Mouse (Mus musculus) E14TG2a.4 (cell line): ENCODE measurements around the gene Grm1.
"Not testable (repeated sequence)": the region's sequence is repeated elsewhere in the genome, so short reads cannot be mapped to it uniquely, and the experiment has no call there.

ENCODE experiments used
- H3K27me3 ChIP-seq: 2 replicates; pipeline ENCODE4 v1.6.1; 2014; ENCODE audit warnings: low read length, control low read depth; ENCODE audit not compliant: insufficient read depth
- H3K36me3 ChIP-seq: 2 replicates; pipeline ENCODE4 v1.6.1; 2014; ENCODE audit warnings: low read length, control low read depth; ENCODE audit not compliant: insufficient read depth
- H3K4me1 ChIP-seq: replicated peaks from 2 replicates; pipeline ENCODE4 v1.6.1; 2014; ENCODE audit warnings: low read depth, low read length, control low read depth
- H3K4me3 ChIP-seq: replicated peaks from 2 replicates; pipeline ENCODE4 v1.5.1; 2014; ENCODE audit warnings: mild to moderate bottlenecking, low read length
- H3K9me3 ChIP-seq: 2 replicates; pipeline ENCODE4 v1.6.1; 2014; ENCODE audit warnings: low read length, control low read depth
- CTCF ChIP-seq: conservative IDR thresholded peaks from 2 replicates; pipeline ENCODE4 v1.5.1; 2014; ENCODE audit warnings: low read length
- NANOG ChIP-seq: IDR thresholded peaks from 2 replicates; pipeline ENCODE4 v1.6.1; 2014; ENCODE audit warnings: borderline replicate concordance, low read length, mixed read lengths
- POU5F1 ChIP-seq: IDR thresholded peaks from 2 replicates; pipeline ENCODE4 v1.6.1; 2014; ENCODE audit warnings: low read length, borderline replicate concordance

The Grm1 gene

DNA sequence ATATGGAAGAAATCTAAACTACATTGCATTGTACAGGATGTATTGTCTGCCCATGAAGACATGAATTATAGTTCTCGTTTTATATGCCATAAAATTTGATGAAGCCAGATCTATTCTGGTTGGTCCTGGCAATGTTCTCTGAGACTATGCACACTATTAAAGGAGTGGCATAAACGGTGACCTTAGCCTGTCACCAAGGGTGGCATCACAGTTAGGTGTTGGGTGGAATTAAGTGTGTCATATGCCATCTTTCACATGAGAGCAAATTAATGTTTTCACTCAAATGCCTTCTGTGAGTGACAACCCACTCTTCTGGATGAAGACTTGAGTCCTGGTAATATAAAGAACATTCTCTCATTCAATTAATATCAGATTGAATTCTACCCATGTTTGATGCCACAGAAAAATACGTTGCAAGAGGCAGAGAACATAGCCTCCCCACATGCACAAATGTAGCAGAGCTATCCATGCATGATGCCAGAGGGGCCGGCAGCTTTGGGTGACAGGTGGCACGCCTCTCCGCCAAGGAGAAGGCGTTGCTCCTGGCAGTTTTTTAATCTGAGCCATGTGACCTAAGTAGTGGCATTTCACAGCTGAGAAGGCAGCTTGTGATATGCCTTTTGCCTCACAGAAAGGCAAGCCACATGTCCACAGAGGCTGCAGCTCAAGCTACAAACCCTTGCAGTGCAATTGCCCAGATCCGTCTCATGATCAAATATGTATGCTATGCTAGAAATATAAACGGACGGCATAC, 20.7 kb downstream of the Grm1 start:
- TF ChIP-seq NANOG (no peak), POU5F1 (no peak), CTCF (no peak)
- Histone ChIP-seq H3K4me3 (no peak overlapping the region), H3K36me3 (no peaks in the 10 kb centered on the region), H3K9me3 (no peaks in the 10 kb centered on the region), H3K27me3 (no peaks in the 10 kb centered on the region), H3K4me1 (no peaks in the 10 kb centered on the region)

DNA sequence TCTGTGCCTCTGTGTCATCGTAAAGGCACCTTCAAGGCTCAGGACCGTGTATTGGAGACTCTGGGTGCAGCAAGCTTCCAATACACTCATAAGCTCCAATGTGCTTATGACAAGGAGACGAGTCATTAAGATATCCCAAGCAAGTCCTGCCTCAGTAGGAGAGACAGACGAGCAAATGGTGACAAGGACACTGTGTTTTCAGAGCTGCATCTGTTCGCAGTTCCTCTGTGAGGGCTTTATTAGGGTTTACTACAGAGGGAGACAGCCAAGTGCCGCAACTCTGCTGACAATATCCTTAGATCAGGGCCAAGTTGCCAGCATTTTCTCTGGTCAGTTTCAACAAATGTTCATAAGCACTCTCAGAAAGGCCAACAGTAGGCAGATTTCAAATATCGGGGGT, 32.8 kb downstream of the Grm1 start:
- TF ChIP-seq NANOG (no peak), CTCF (no peak), POU5F1 (no peak)
- no peak overlapping the region for H3K4me3 ChIP-seq
- H3K9me3 ChIP-seq, result 0 out of 2 replicates have a peak, but pooled peaks cover 4% of the 10 kb centered on the region
- H3K4me1 ChIP-seq, result no peaks in the 10 kb centered on the region
- no peaks in the 10 kb centered on the region for H3K36me3 ChIP-seq
- H3K27me3 ChIP-seq, result no peaks in the 10 kb centered on the region

DNA sequence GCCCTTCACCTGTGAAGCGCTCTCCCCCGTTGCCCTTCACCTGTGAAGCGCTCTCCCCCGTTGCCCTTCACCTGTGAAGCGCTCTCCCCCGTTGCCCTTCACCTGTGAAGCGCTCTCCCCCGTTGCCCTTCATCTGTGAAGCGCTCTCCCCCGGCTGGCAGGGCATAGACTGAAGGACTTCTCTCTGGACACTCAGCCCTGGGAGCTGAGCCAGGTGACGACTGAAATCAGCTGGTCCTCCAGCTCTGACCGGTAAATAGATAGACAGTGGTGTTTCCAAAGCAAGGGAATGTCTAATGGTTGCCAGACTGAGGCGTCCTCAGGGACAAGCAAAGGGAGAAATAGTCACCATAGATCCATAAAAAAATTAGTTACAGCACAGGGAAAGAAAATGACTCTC, 36.7 kb downstream of the Grm1 start:
- not testable (repeated sequence) for H3K27me3 ChIP-seq, H3K4me1 ChIP-seq, H3K9me3 ChIP-seq, H3K4me3 ChIP-seq, H3K36me3 ChIP-seq

DNA sequence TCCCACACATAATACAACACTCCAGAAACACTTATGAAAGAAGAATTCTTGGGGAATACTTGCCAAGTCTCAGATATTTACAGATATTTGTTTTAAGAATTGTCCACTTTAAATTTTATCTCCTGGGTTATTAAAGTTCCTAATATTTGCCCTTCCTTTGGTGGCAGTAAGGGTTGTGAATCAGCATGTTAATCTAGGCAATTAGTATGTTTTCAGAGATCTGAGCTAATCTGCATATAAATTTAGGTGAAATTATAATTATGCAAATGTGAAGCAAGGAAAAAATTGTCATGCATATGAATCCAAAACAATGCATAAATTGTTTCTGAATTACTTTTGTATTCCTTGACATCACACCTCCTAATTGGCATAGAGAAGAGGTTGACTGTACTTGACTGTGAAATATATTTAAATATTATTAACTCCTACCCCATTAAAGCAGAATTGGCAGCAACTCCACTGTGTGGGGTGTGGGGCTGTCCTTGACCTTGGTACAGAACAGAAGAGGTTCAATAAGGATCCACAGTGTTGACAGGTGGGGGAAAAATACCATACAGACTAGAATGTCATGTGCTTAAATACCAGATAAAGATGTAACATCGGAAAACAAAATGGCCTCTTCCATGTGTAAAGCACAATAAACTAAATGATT, 37.6 kb downstream of the Grm1 start:
- 0 out of 2 replicates have a peak, but pooled peaks cover 4% of the 10 kb centered on the region for H3K9me3 ChIP-seq
- H3K36me3 ChIP-seq, result no peaks in the 10 kb centered on the region
- TF ChIP-seq NANOG (no peak), CTCF (no peak), POU5F1 (no peak)

DNA sequence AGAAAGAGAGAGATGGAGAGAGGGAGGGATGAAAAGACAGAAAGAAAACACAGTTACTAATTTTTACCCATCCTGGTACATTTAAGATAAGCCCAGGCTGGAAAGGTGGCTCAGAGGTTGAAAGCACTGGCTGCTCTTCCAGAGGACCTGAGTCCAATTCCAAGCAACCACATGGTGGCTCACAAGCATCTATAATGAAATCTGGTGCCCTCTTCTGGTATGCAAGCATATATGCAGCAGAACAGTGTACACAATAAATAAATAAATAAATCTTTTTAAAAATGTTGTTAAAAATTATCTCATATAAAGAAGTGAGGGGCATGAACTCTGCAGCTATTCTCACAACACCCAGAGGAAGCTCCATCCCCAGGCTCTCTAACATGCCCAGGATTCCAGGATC, 42.8 kb downstream of the Grm1 start:
- Histone ChIP-seq H3K4me1 (no peaks in the 10 kb centered on the region), H3K4me3 (no peak overlapping the region), H3K36me3 (no peaks in the 10 kb centered on the region), H3K9me3 (no peaks in the 10 kb centered on the region), H3K27me3 (no peaks in the 10 kb centered on the region)
- TF ChIP-seq CTCF (peak; percentile 61), NANOG (no peak)

More for the DNA sequence above, 37.6 kb downstream of the Grm1 start:
- Histone ChIP-seq H3K27me3 (no peaks in the 10 kb centered on the region), H3K4me3 (no peak overlapping the region), H3K4me1 (no peaks in the 10 kb centered on the region)

DNA sequence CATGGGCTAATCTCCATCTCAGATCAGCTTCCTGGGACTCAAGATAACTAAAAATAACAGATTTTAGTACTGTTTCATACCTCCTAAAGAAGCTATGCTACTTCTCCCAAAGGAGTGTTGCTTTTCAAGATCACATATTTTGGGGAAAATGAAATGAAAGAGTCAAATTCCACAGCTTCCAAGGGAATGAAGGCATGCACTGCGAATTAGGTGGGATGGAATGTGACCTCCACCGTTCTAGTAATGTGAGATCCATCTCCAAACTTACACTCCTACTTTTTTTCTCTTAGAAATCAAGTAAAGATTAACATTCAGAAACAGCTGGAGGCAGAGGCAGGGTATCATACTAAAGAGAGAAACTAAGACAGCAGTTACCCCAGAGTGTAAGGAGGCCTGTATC, 49.9 kb downstream of the Grm1 start:
- TF ChIP-seq POU5F1 (no peak), CTCF (no peak), NANOG (no peak)
- H3K27me3 ChIP-seq, result no peaks in the 10 kb centered on the region
- no peaks in the 10 kb centered on the region for H3K4me1 ChIP-seq
- H3K9me3 ChIP-seq, result no peaks in the 10 kb centered on the region
- no peaks in the 10 kb centered on the region for H3K36me3 ChIP-seq
- no peak overlapping the region for H3K4me3 ChIP-seq

DNA sequence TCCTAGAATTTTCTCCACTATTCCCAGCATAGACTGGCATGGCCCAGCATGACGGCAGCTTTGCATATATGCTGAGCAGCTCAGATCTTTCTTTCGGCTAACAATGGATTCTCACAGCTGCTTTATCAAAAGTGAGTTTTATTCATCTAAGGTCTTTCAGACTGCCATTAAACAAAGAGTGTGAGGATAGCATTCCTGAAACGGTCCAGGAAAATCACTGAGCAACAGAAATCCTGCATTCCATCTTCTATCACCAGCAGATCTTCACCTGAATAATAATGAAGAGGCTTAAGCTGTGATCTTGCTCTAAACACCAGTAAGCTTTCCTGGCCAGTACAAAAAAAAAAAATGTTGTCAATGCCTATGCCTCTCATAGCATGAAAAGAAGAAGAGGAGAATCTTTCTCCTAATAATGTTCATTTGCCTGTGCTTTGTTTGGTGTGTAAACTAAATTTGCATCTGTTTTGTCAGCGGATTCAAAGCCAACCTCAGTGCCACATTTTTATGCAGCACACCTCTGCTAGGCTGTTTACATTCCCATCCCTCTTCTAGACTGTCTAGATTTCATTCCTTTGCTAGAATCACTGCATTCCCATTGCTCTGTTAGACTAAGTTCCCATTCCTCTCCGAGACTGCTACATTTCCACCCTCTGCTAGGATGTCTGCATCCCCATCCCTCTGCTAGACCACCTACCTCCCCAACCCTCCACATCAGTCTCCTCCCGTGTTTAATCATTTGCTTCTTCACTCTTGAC, 56.2 kb downstream of the Grm1 start:
- peaks cover 8% of the 10 kb centered on the region for H3K4me1 ChIP-seq
- no peaks in the 10 kb centered on the region for H3K27me3 ChIP-seq
- no peak for TF ChIP-seq NANOG
- no peak for TF ChIP-seq CTCF
- TF ChIP-seq POU5F1, result no peak
- H3K4me3 ChIP-seq, result no peak overlapping the region
- no peaks in the 10 kb centered on the region for H3K36me3 ChIP-seq
- no peaks in the 10 kb centered on the region for H3K9me3 ChIP-seq

DNA sequence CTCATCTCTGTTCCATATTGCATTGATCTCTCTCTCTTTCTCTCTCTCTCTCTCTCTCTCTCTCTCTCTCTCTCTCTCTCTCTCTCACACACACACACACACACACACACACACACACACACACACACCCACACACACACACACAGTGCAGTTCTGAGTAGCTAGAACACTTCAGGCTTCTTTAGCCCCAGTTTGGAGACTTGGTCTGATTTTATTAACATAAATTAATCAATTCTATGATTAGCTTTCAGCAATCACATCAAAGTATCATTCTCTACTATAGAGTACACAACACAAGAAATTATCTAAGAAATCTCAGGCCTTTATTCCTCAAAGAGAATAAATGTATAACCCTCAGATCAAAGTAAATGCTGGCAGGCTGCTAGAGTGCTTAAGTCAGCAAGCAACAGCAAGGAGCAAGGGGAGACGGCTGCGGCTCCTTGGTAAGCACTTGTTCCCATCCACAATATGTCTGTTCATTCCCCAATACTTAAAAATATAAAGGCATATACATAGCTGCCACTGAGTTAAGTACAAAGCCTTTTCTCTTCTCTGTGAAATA, 63.1 kb downstream of the Grm1 start:
- Histone ChIP-seq H3K4me1 (no peaks in the 10 kb centered on the region), H3K36me3 (no peaks in the 10 kb centered on the region), H3K9me3 (no peaks in the 10 kb centered on the region), H3K4me3 (no peak overlapping the region), H3K27me3 (no peaks in the 10 kb centered on the region)
- TF ChIP-seq POU5F1 (no peak), CTCF (no peak), NANOG (no peak)
